Mouse (Mus musculus): Measurements from ENCODE around the gene Polr3e. TPM values are rescaled to one million over a fixed set of nuclear protein-coding genes. Genes with fewer than 3 reads are reported as not detected.

Gene Polr3e
- polyA plus RNA-seq, 1 experiment from 2014 or later, result 30.5 TPM

Other genes with a start within 250 kb of the Polr3e start
- gene Pdzd9, start 247.4 kb upstream of the Polr3e start, polyA plus RNA-seq (2014; fragmentation: Nextera tagmentation; extraction: Ambion mirVana), result 0.37 and 0.44 TPM in 2 replicates
- gene Mosmo, start 240.1 kb upstream of the Polr3e start, polyA plus RNA-seq (2014; fragmentation: Nextera tagmentation; extraction: Ambion mirVana), result 13.1 and 15.1 TPM in 2 replicates
- 0.32 TPM in 2 replicates for gene Vwa3a, start 178.4 kb upstream of the Polr3e start, polyA plus RNA-seq (2014; fragmentation: Nextera tagmentation; extraction: Ambion mirVana)
- not detected in 2 replicates for gene Gm5737, start 105.4 kb upstream of the Polr3e start, polyA plus RNA-seq (2014; fragmentation: Nextera tagmentation; extraction: Ambion mirVana)
- gene Eef2k, start 74.9 kb upstream of the Polr3e start, polyA plus RNA-seq (2014; fragmentation: Nextera tagmentation; extraction: Ambion mirVana), result 16.3 and 18.8 TPM in 2 replicates
- 12.4 and 13.7 TPM in 2 replicates for gene Cdr2, start 64.6 kb downstream of the Polr3e start, polyA plus RNA-seq (2014; fragmentation: Nextera tagmentation; extraction: Ambion mirVana)
- gene Mfsd13b, start 64.8 kb downstream of the Polr3e start, polyA plus RNA-seq (2014; fragmentation: Nextera tagmentation; extraction: Ambion mirVana), result 0.65 and 0.76 TPM in 2 replicates
- gene Mettl9, start 116.7 kb downstream of the Polr3e start, polyA plus RNA-seq (2014; fragmentation: Nextera tagmentation; extraction: Ambion mirVana), result 162 TPM in 2 replicates
- 2.8 and 3.5 TPM in 2 replicates for gene Igsf6, start 156.8 kb downstream of the Polr3e start, polyA plus RNA-seq (2014; fragmentation: Nextera tagmentation; extraction: Ambion mirVana)
- gene Otoa, start 163.9 kb downstream of the Polr3e start, polyA plus RNA-seq (2014; fragmentation: Nextera tagmentation; extraction: Ambion mirVana), result 0.07 and 0.11 TPM in 2 replicates